Mouse (Mus musculus) stomach, embryonic 15.5 days (tissue): ENCODE measurements around the gene Ganab. TPM values are rescaled to one million over a fixed set of nuclear protein-coding genes. Genes with fewer than 3 reads are reported as not detected.

Experiments used
- ATAC-seq: fragments of 200-750 bp; cut with Nextera tagmentation; 2 replicates; pipeline ENCODE4 v1.8.0; 2017; ENCODE audit warnings: low read depth, moderate number of reproducible peaks, moderate TSS enrichment; ENCODE audit not compliant: insufficient read depth, low FRiP score
- H3K27ac ChIP-seq: fragments of 300-500 bp; sonication (generic); 2 replicates; pipeline ENCODE4 v1.5.1; 2015; ENCODE audit warnings: mild to moderate bottlenecking, inconsistent platforms
- H3K27me3 ChIP-seq: fragments of 300-500 bp; sonication (generic); replicated peaks from 2 replicates; pipeline ENCODE4 v1.6.1; 2015; ENCODE audit warnings: inconsistent platforms
- H3K36me3 ChIP-seq: fragments of 300-500 bp; sonication (generic); 2 replicates; pipeline ENCODE4 v1.6.1; 2015; ENCODE audit warnings: inconsistent platforms
- H3K4me1 ChIP-seq: fragments of 300-500 bp; sonication (generic); 2 replicates; pipeline ENCODE4 v1.6.1; 2015; ENCODE audit warnings: inconsistent platforms
- H3K4me2 ChIP-seq: fragments of 300-500 bp; sonication (generic); 2 replicates; pipeline ENCODE4 v1.6.1; 2015; ENCODE audit warnings: mild to moderate bottlenecking, inconsistent platforms
- H3K4me3 ChIP-seq: fragments of 300-500 bp; sonication (generic); replicated peaks from 2 replicates; pipeline ENCODE4 v1.5.1; 2015; ENCODE audit warnings: inconsistent platforms
- H3K9ac ChIP-seq: fragments of 300-500 bp; sonication (generic); 2 replicates; pipeline ENCODE4 v1.6.1; 2015; ENCODE audit warnings: inconsistent platforms
- H3K9me3 ChIP-seq: fragments of 300-500 bp; sonication (generic); 2 replicates; pipeline ENCODE4 v1.6.1; 2016; ENCODE audit warnings: inconsistent platforms
- WGBS: fragments of 180-500 bp; shearing (Covaris S2); methylation state at CpG from one replicate; pipeline ENCODE4 v1.1.7; 2015; 5-methylcytosine and 5-hydroxymethylcytosine counted together
- polyA plus RNA-seq: library from polyadenylated mRNA; unstranded; fragments of >200 nt; fragmentation: Nextera tagmentation; extraction: Ambion mirVana; gene quantifications from 2 replicates; pipeline ENCODE4 v1.2.1, GENCODE M21; 2015

Ganab gene
- polyA plus RNA-seq, 1 experiment from 2014 or later, result 89.3 TPM

DNA sequence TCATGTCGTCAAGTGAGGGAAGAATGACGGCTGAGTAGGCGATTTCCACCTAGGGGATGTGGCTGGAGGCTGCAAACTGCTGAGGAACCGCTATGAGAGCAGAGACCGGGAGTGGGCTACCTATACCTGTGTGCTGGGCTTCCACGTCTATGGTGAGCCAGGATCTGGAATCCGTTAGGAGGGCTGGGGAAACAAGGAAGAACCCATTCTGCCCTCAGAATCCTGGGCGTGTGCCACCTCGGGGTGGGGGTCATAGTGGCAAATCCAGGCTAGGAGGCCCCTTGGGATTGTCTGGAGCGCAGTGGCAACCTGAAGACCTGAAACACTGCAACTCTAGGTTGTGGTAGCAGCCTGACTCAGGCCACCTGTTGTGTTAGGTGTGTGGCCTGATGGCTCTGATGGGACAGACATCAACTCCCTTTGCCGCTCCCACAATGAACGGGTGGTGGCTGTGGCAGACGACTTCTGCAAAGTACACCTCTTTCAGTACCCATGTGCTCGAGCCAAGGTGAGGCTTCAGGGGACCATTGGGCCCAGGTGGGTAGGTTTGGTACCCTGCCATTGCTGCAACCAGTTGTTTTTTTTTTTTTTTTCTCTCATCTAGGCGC is 42.8 kb downstream of the Ganab start:
- H3K27me3 ChIP-seq, result no peaks in the 10 kb centered on the region
- WGBS, result 76% methylated on average over 15 of the region's 15 CpGs
- peaks cover 21% of the 10 kb centered on the region for H3K36me3 ChIP-seq
- H3K4me1 ChIP-seq, result peaks cover 30% of the 10 kb centered on the region
- H3K4me3 ChIP-seq, result no peak overlapping the region
- 0 out of 2 replicates have a peak overlapping the region, but pooled peaks have one; percentile 50 for H3K9ac ChIP-seq
- H3K4me2 ChIP-seq, result peak overlapping the region; percentile 67; the same call in 1 of the 2 replicates
- ATAC-seq, result no peak
- H3K9me3 ChIP-seq, result no peaks in the 10 kb centered on the region
- peak overlapping the region; percentile 98; the same call in 1 of the 2 replicates for H3K27ac ChIP-seq

DNA sequence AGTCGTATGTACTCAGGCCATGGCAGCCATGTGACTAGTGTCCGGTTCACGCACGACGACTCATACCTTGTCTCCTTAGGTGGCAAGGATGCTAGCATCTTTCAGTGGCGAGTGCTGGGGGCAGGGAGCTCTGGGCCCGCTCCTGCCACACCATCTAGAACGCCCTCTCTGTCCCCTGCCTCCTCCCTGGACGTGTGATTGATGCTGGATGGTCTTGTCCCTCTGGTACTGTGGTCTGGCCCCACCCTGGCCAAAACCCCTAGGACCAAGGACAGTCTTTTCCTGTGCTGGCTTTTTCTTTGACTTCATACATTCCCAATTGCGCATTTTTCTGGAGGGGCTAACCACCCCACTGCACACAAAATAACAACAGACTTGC is 43.3 kb downstream of the Ganab start:
- Histone ChIP-seq H3K4me3 (peak overlapping the region; percentile 96), H3K36me3 (peaks cover 26% of the 10 kb centered on the region), H3K27me3 (no peaks in the 10 kb centered on the region), H3K9me3 (no peaks in the 10 kb centered on the region), H3K9ac (peak overlapping the region; percentile 50; the same call in 1 of the 2 replicates), H3K4me2 (peak overlapping the region; percentile 67), H3K27ac (peak overlapping the region; percentile 98), H3K4me1 (peaks cover 30% of the 10 kb centered on the region)
- ATAC-seq, result no peak
- 29% methylated on average over 10 of the region's 10 CpGs for WGBS

DNA sequence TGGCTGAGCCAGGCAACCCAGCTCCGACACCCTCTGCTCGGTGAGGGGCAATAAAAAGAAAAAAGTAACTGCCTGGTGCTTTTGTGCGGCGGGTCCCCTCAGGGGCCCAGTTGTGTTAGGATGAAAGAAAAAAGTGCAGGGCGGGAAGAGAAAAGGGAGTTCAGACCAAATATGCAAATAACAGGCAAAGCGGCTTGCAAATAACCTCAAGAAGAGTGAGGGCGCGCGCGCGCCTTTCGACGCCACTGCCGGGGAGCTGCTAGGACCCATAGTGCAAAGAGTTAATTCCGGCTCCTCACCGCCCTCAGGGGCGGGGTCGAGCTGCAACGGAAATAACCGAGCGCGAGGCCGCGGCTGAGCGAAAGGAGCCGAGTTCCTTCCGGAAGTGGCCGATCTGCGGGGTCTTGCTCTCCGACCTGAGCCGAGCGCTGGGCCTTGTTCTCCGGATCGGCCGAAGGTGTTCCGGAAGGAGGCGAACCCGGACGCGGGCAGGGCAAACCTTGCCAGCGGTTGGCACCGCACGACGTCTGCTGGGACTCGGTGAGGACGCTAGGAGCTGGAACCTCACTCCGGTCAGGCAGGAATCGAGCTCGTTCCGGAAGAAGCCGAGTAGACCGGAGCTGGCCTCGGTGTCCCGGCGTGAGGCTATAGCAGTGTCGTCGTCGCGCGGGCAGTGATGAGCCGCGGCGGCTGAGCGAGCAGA is 43.8 kb downstream of the Ganab start, which contains the start of gene Mta2:
TSS of gene Mta2 (plus strand) at position 361 of the 703 bp plus-strand sequence.
- Histone ChIP-seq H3K9me3 (no peaks in the 10 kb centered on the region), H3K36me3 (peaks cover 31% of the 10 kb centered on the region), H3K4me3 (peak within 1 kb of the TSS; percentile 96), H3K27me3 (no peaks in the 10 kb centered on the region), H3K4me1 (peaks cover 30% of the 10 kb centered on the region), H3K9ac (peak within 1 kb of the TSS; percentile 99), H3K27ac (peak within 1 kb of the TSS; percentile 98), H3K4me2 (peak within 1 kb of the TSS; percentile 67)
- WGBS, result under 1% methylated on average over 64 of the region's 64 CpGs
- ATAC-seq, result peak; percentile 95

DNA sequence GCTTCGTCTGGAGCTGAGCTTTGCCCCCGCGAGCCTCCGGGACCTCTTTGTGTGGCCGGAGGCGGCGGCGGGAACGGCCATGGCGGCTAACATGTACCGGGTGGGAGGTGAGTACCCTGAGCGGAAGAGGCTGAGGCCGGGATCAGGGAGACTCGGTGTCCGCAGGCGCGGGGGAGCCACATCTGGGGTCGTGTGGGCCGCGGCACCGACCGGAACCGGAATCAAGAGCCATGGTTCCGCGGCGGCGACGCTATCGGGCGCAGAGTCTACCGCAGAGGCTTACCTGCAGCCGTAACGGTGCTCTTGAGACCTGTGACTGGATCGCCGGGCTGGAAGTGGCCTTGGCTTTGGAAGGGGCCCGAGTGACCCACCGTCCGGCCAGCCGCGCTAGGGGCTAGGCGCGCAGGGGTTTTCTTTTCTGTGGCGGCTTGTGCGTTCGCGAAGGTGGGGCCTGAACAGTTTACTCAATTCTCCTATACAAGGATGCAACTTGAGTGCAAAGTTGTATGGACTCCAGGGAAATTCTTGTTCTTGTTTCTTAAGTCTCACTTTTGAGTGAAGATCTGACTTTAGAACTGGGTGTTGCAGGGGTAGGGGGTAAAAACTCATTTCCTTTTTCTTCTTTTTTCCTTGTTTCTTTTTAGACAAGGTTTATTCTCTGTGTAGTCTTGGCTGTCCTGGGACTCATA is 44.5 kb downstream of the Ganab start:
- ATAC-seq, result peak; percentile 43
- H3K27ac ChIP-seq, result peak overlapping the region; percentile 98
- peak overlapping the region; percentile 99 for H3K9ac ChIP-seq
- H3K9me3 ChIP-seq, result no peaks in the 10 kb centered on the region
- peak overlapping the region; percentile 96 for H3K4me3 ChIP-seq
- H3K36me3 ChIP-seq, result peaks cover 30% of the 10 kb centered on the region
- H3K4me1 ChIP-seq, result peaks cover 30% of the 10 kb centered on the region
- peak overlapping the region; percentile 67 for H3K4me2 ChIP-seq
- H3K27me3 ChIP-seq, result no peaks in the 10 kb centered on the region
- 0% methylated on average over 46 of the region's 46 CpGs for WGBS

DNA sequence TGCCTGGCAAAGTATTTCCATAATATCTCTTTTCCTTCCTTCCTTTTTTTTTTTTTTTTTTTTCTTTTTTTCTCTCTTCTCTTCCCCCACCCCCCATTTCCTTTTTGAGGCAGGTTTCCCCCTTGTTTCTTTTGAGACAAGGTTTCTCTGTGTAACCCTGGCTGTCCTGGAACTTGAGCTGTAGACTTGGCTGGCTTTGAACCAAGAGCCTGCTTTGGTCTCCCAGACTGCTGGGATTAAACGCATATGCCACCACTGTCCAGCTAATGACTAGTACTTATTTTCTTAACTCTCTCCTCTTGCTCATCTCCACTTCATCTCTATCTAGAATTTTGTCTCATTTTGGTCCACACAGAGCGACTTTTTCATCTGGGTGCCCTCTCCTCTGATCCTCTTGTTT is 45.2 kb downstream of the Ganab start:
- peaks cover 34% of the 10 kb centered on the region for H3K36me3 ChIP-seq
- H3K27ac ChIP-seq, result peak overlapping the region; percentile 98
- H3K27me3 ChIP-seq, result no peaks in the 10 kb centered on the region
- H3K9ac ChIP-seq, result peak overlapping the region; percentile 99
- no peaks in the 10 kb centered on the region for H3K9me3 ChIP-seq
- 41% methylated on average over 2 of the region's 2 CpGs for WGBS
- H3K4me3 ChIP-seq, result peak overlapping the region; percentile 96
- no peak for ATAC-seq
- peaks cover 30% of the 10 kb centered on the region for H3K4me1 ChIP-seq
- H3K4me2 ChIP-seq, result peak overlapping the region; percentile 67

DNA sequence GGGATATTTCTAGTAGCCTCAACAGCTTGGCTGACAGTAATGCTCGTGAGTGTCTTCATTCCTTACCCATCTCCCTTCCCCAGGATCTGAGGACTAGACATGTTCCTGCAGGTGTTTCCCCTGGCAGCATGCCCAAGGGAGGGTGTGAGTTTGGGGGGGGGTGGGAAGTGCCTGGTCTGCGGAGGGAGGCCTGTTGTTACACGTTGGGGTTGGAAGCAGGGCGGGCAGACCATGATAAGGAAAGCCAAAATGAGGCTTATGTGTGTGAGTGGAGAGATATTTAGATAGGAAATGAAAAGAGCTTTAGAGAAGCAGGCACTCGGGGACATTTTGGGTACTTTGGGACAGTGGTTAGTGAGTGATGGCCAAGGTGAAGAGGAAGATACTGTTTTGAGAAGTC is 46.2 kb downstream of the Ganab start:
- H3K36me3 ChIP-seq, result peaks cover 43% of the 10 kb centered on the region
- H3K9me3 ChIP-seq, result no peaks in the 10 kb centered on the region
- H3K27ac ChIP-seq, result peak overlapping the region; percentile 70; the same call in 1 of the 2 replicates
- H3K4me3 ChIP-seq, result peak overlapping the region; percentile 13
- no peak for ATAC-seq
- no peaks in the 10 kb centered on the region for H3K27me3 ChIP-seq
- H3K9ac ChIP-seq, result no peak overlapping the region
- peaks cover 30% of the 10 kb centered on the region for H3K4me1 ChIP-seq
- WGBS, result 33% methylated on average over 5 of the region's 5 CpGs
- peak overlapping the region; percentile 67 for H3K4me2 ChIP-seq

DNA sequence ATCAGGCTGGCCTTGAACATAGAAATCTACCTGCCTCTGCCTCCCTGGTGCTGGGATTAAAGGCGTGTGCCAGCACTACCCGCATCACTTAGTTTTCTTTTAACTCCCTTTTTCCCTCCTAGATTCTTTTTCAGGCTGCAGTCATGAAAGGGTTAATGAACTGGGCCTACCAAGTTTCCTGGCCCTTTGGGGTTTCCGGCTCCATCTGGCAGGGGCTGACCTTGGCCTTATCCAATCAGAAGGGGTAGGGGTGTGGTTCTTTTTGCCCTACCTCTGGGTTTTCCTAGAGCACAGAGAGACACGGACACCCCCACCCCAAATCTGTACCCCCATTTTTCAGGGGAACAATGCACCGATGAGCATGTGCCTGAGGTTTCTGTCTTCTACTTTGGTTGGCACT is 46.9 kb downstream of the Ganab start:
- 0 out of 2 replicates have a peak overlapping the region, but pooled peaks have one; percentile 35 for H3K27ac ChIP-seq
- peaks cover 44% of the 10 kb centered on the region for H3K36me3 ChIP-seq

DNA sequence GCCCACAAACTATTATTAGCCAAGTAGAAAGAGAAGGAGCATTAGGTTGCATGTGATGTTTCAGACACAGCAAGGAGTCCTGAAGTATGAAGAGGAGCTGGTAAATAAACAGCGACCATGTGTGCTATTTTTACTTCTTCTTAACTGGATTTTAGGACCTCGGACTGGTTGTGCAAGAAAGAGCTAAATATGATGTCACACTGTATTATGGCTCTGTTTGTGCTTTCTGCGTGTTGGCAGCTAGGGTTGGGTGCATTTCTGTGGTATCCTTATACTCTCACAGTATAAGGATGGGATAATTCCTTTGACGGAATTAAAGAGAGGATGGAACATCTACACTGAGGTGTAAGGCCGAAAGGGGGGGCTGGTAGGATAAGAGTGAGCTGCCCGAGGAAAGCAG is 47.4 kb downstream of the Ganab start:
- Histone ChIP-seq H3K27me3 (no peaks in the 10 kb centered on the region), H3K9ac (no peak overlapping the region), H3K27ac (no peak overlapping the region), H3K9me3 (no peaks in the 10 kb centered on the region), H3K4me3 (peak overlapping the region; percentile 26), H3K4me2 (peak overlapping the region; percentile 67), H3K36me3 (peaks cover 47% of the 10 kb centered on the region), H3K4me1 (peaks cover 30% of the 10 kb centered on the region)
- no peak for ATAC-seq
- WGBS, result 72% methylated on average over 6 of the region's 6 CpGs

More for the DNA sequence above, 46.9 kb downstream of the Ganab start:
- no peak overlapping the region for H3K9ac ChIP-seq
- H3K4me1 ChIP-seq, result peaks cover 30% of the 10 kb centered on the region
- H3K4me2 ChIP-seq, result peak overlapping the region; percentile 67
- H3K9me3 ChIP-seq, result no peaks in the 10 kb centered on the region
- peak overlapping the region; percentile 26 for H3K4me3 ChIP-seq
- WGBS, result 13% methylated on average over 5 of the region's 5 CpGs
- no peak for ATAC-seq
- no peaks in the 10 kb centered on the region for H3K27me3 ChIP-seq

DNA sequence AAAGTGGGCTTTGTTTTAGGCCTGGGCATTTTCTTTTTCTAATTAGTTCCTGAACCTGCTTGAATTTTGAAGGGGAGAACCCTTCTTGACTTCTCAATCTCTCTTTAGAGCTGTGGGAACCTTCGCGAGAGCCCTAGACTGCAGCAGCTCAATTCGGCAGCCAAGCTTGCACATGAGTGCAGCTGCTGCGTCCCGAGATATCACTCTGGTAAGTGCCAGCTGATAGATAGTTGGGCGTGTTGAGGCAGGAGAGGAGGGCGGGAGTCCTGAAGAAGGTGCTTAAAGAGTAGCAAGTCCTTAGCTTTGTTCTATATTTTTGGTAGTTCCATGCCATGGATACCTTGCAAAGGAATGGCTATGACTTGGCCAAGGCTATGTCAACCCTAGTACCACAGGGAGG is 49.1 kb downstream of the Ganab start:
- H3K4me3 ChIP-seq, result no peak overlapping the region
- H3K36me3 ChIP-seq, result peaks cover 63% of the 10 kb centered on the region
- H3K9ac ChIP-seq, result no peak overlapping the region
- WGBS, result 79% methylated on average over 7 of the region's 7 CpGs
- ATAC-seq, result no peak
- no peak overlapping the region for H3K4me2 ChIP-seq
- H3K27me3 ChIP-seq, result no peaks in the 10 kb centered on the region
- H3K9me3 ChIP-seq, result no peaks in the 10 kb centered on the region
- no peak overlapping the region for H3K27ac ChIP-seq
- H3K4me1 ChIP-seq, result peaks cover 25% of the 10 kb centered on the region

DNA sequence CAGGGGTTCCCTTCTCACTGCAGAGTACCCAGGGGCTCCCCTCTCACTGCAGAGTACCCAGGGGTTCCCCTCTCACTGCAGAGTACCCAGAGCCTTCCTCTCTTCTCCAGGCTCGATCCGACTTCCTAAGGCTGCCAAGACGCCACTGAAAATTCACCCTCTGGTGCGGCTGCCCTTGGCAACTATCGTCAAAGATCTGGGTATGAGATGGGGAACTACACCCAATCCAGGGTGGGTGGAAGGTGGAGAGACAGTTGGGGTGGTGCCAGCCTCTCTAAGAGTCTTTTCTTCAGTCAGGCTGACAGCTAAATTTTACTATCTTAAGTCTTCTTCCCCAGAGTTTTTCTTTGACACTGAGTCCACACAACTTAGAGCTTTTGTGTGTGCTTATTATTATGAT is 52.3 kb downstream of the Ganab start:
- Histone ChIP-seq H3K9ac (no peak overlapping the region), H3K4me1 (peaks cover 20% of the 10 kb centered on the region), H3K9me3 (no peaks in the 10 kb centered on the region), H3K36me3 (peaks cover 61% of the 10 kb centered on the region), H3K27ac (no peak overlapping the region), H3K4me3 (no peak overlapping the region), H3K27me3 (no peaks in the 10 kb centered on the region), H3K4me2 (no peak overlapping the region)
- 88% methylated on average over 5 of the region's 5 CpGs for WGBS
- ATAC-seq, result no peak

DNA sequence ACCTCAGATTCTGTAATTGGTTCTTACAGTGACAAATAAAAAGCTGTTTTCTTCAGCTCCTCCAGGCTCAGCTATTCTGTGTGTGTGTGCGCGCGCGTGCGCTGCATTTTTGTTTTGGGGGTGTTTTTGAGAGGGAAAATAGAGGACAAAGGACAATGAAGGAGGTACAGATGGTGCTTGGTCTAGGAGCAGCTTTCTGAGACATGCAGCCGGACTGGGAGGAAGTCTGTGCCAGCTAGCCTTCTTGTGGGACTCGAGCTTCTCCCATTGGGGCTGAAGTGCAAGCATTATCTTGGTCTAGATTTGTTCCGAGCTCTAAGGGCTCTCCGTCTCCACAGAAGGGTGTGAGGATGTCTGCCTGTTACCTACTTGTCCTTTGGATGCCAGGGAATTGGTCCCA is 54.4 kb downstream of the Ganab start:
- H3K4me1 ChIP-seq, result peaks cover 16% of the 10 kb centered on the region; the same call in 1 of the 2 replicates
- peaks cover 48% of the 10 kb centered on the region for H3K36me3 ChIP-seq
- no peak overlapping the region for H3K4me3 ChIP-seq
- H3K9me3 ChIP-seq, result no peaks in the 10 kb centered on the region
- H3K27me3 ChIP-seq, result no peaks in the 10 kb centered on the region
- H3K9ac ChIP-seq, result no peak overlapping the region
- 91% methylated on average over 9 of the region's 9 CpGs for WGBS
- no peak overlapping the region for H3K4me2 ChIP-seq
- ATAC-seq, result no peak
- peak overlapping the region; percentile 83; the same call in 1 of the 2 replicates for H3K27ac ChIP-seq
